Mouse (Mus musculus) embryonic facial prominence, embryonic 12.5 days (tissue): ENCODE data around the gene Gli1. TPM values are rescaled to one million over a fixed set of nuclear protein-coding genes. Genes with fewer than 3 reads are reported as not detected.

Experiments
- ATAC-seq: fragments of 200-750 bp; cut with Nextera tagmentation; 2 replicates; pipeline ENCODE4 v1.8.0; 2017; ENCODE audit not compliant: insufficient number of reproducible peaks, insufficient read depth, low FRiP score, low TSS enrichment
- H3K27ac ChIP-seq: fragments of 300-500 bp; sonication (generic); 2 replicates; pipeline ENCODE4 v1.5.1; 2016; ENCODE audit warnings: mild to moderate bottlenecking
- H3K27me3 ChIP-seq: fragments of 300-500 bp; sonication (generic); 2 replicates; pipeline ENCODE4 v1.6.1; 2016; ENCODE audit warnings: mild to moderate bottlenecking, moderate library complexity
- H3K36me3 ChIP-seq: fragments of 300-500 bp; sonication (generic); 2 replicates; pipeline ENCODE4 v1.6.1; 2016; ENCODE audit warnings: mild to moderate bottlenecking
- H3K4me1 ChIP-seq: fragments of 300-500 bp; sonication (generic); 2 replicates; pipeline ENCODE4 v1.6.1; 2016
- H3K4me2 ChIP-seq: fragments of 300-500 bp; sonication (generic); replicated peaks from 2 replicates; pipeline ENCODE4 v1.6.1; 2016; ENCODE audit warnings: mild to moderate bottlenecking, moderate library complexity
- H3K4me3 ChIP-seq: fragments of 300-500 bp; sonication (generic); 2 replicates; pipeline ENCODE4 v1.5.1; 2016; ENCODE audit warnings: mild to moderate bottlenecking
- H3K9ac ChIP-seq: fragments of 300-500 bp; sonication (generic); 2 replicates; pipeline ENCODE4 v1.6.1; 2016; ENCODE audit warnings: mild to moderate bottlenecking, moderate library complexity
- H3K9me3 ChIP-seq: fragments of 300-500 bp; sonication (generic); 2 replicates; pipeline ENCODE4 v1.6.1; 2016; ENCODE audit warnings: mild to moderate bottlenecking, moderate library complexity
- WGBS: fragments of 180-500 bp; shearing (Covaris S2); methylation state at CpG from one replicate; pipeline ENCODE4 v1.1.7; 2016; 5-methylcytosine and 5-hydroxymethylcytosine counted together
- polyA plus RNA-seq: library from polyadenylated mRNA; unstranded; fragments of >200 nt; fragmentation: Nextera tagmentation; extraction: Ambion mirVana; gene quantifications from 2 replicates; pipeline ENCODE4 v1.2.1, GENCODE M21; 2016

The Gli1 gene
- polyA plus RNA-seq, 1 experiment from 2014 or later = 15.5 TPM

GRCm38 (mm10) chr10:127288800-127289572, 52.8 kb downstream of the Gli1 start, which contains the start of gene Mbd6:
Gene Mbd6 (minus strand): TSS chr10:127289018.
- no peaks in the 10 kb centered on the region for H3K27me3 ChIP-seq
- peak within 1 kb of the TSS; percentile 63 for H3K4me3 ChIP-seq
- H3K9ac ChIP-seq = peak within 1 kb of the TSS; percentile 78
- H3K27ac ChIP-seq = peak within 1 kb of the TSS; percentile 99
- H3K4me2 ChIP-seq = peak within 1 kb of the TSS; percentile 91
- H3K4me1 ChIP-seq = peaks cover 63% of the 10 kb centered on the region
- ATAC-seq = peak; percentile 1; the same call in 1 of the 2 replicates
- under 1% methylated on average over 49 of the region's 65 CpGs for WGBS
- H3K36me3 ChIP-seq = peaks cover 45% of the 10 kb centered on the region
- no peaks in the 10 kb centered on the region for H3K9me3 ChIP-seq

DNA sequence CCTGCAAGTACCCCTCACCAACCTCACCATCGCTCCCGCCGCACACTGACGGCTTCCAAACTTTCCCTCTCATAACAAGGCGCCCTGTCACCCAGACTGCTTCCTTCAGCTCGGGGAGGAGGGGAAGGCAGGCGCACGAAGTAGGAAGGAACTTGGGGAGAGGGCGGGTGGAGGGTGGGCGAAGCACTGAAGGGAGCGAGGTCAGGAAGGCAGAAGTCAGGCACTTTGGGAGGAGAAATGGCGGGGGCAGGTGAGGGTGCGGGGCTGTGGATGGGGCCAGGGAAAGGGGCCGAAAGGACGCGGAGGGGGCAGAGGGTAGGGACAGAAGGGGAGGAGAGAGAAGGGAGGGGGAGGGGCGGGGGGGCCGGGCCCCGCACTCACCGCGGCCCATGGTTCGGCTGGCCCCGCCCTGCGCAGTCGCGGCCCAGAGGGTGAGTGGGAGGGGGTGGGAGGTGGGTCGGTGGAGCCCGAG, 53.4 kb downstream of the Gli1 start:
- Histone ChIP-seq H3K9ac (peak overlapping the region; percentile 78), H3K27ac (peak overlapping the region; percentile 99), H3K4me3 (peak overlapping the region; percentile 63), H3K9me3 (no peaks in the 10 kb centered on the region), H3K4me2 (peak overlapping the region; percentile 91), H3K4me1 (peaks cover 62% of the 10 kb centered on the region), H3K27me3 (no peaks in the 10 kb centered on the region), H3K36me3 (peaks cover 45% of the 10 kb centered on the region)
- WGBS = under 1% methylated on average over 13 of the region's 28 CpGs
- ATAC-seq = peak; percentile 6; the same call in 1 of the 2 replicates

DNA sequence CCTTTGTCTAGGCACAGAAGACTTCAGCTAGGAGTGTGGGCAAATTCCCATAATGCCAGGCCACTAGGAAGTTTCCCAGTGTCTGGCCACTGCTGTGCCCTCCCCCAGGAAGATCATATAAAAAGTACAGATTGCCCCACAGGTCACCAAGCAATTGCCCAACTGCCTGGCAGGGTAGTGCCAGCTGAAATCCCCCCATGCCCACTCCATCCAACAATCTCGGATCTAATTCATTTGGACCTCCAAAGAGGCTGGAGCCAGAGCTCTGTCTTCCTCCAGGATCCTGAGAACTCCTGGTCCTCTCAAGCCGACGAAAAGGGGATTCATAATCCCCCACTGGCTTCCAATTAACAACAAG, 53.9 kb downstream of the Gli1 start:
- peak overlapping the region; percentile 99 for H3K27ac ChIP-seq
- ATAC-seq = no peak
- peaks cover 58% of the 10 kb centered on the region for H3K4me1 ChIP-seq
- peak overlapping the region; percentile 91 for H3K4me2 ChIP-seq
- 1% methylated on average over 3 of the region's 3 CpGs for WGBS
- H3K36me3 ChIP-seq = peaks cover 45% of the 10 kb centered on the region
- H3K9me3 ChIP-seq = no peaks in the 10 kb centered on the region
- peak overlapping the region; percentile 78 for H3K9ac ChIP-seq
- H3K27me3 ChIP-seq = no peaks in the 10 kb centered on the region
- peak overlapping the region; percentile 63 for H3K4me3 ChIP-seq

- Histone ChIP-seq H3K4me1 (peaks cover 56% of the 10 kb centered on the region), H3K36me3 (peaks cover 48% of the 10 kb centered on the region), H3K4me2 (peak overlapping the region; percentile 91), H3K9me3 (no peaks in the 10 kb centered on the region), H3K4me3 (peak overlapping the region; percentile 63), H3K9ac (peak overlapping the region; percentile 78), H3K27me3 (no peaks in the 10 kb centered on the region), H3K27ac (peak overlapping the region; percentile 99; the same call in 1 of the 2 replicates)
- no peak for ATAC-seq
- WGBS = 83% methylated on average over 15 of the region's 15 CpGs
Measured at GRCm38 (mm10) chr10:127287271-127287935, 54.4 kb downstream of the Gli1 start.

- ATAC-seq = no peak
- Histone ChIP-seq H3K36me3 (peaks cover 55% of the 10 kb centered on the region), H3K4me3 (peak overlapping the region; percentile 63), H3K4me1 (peaks cover 50% of the 10 kb centered on the region), H3K4me2 (peak overlapping the region; percentile 91; the same call in 1 of the 2 replicates), H3K9me3 (no peaks in the 10 kb centered on the region), H3K27me3 (no peaks in the 10 kb centered on the region), H3K27ac (no peak overlapping the region), H3K9ac (no peak overlapping the region; the same call in 1 of the 2 replicates)
- WGBS = 55% methylated on average over 7 of the region's 7 CpGs
Measured at GRCm38 (mm10) chr10:127286730-127287129, 55.0 kb downstream of the Gli1 start.

GRCm38 (mm10) chr10:127286194-127286593, 55.6 kb downstream of the Gli1 start:
- WGBS = 70% methylated on average over 7 of the region's 7 CpGs
- Histone ChIP-seq H3K4me3 (no peak overlapping the region), H3K4me2 (0 out of 2 replicates have a peak overlapping the region, but pooled peaks have one; percentile 91), H3K4me1 (peaks cover 44% of the 10 kb centered on the region), H3K27me3 (no peaks in the 10 kb centered on the region), H3K27ac (no peak overlapping the region), H3K9ac (peak overlapping the region; percentile 34; the same call in 1 of the 2 replicates), H3K9me3 (no peaks in the 10 kb centered on the region), H3K36me3 (peaks cover 60% of the 10 kb centered on the region)
- ATAC-seq = no peak

DNA sequence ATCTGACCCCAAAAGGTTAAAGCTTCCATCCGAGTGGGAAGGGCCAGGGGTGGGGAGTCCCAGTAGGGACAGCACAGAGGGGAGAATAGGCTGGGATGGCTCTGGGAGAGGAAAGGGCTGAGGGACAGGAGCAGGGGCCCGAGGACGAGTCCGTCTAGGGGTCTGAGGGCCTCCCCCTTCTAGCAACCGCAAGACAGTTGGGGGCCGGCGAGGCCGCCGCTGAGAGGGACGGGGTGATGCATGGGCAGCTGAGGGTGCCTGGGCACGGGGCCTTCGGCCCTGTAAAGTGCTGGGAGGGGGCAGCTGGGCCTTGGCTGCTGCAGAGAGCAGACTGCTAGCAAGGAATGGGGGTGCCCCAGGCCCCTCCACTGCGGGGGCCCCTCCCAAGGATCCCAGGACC, 56.1 kb downstream of the Gli1 start:
- H3K9ac ChIP-seq = peak overlapping the region; percentile 34
- WGBS = 72% methylated on average over 13 of the region's 13 CpGs
- peaks cover 44% of the 10 kb centered on the region for H3K4me1 ChIP-seq
- H3K4me3 ChIP-seq = no peak overlapping the region
- no peaks in the 10 kb centered on the region for H3K9me3 ChIP-seq
- no peak overlapping the region for H3K4me2 ChIP-seq
- H3K36me3 ChIP-seq = peaks cover 66% of the 10 kb centered on the region
- ATAC-seq = no peak
- H3K27ac ChIP-seq = no peak overlapping the region; the same call in 1 of the 2 replicates
- H3K27me3 ChIP-seq = no peaks in the 10 kb centered on the region

- H3K27me3 ChIP-seq = no peaks in the 10 kb centered on the region
- peak overlapping the region; percentile 34; the same call in 1 of the 2 replicates for H3K9ac ChIP-seq
- 68% methylated on average over 11 of the region's 11 CpGs for WGBS
- no peaks in the 10 kb centered on the region for H3K9me3 ChIP-seq
- H3K36me3 ChIP-seq = peaks cover 71% of the 10 kb centered on the region
- no peak overlapping the region for H3K4me2 ChIP-seq
- ATAC-seq = no peak
- H3K4me1 ChIP-seq = peaks cover 43% of the 10 kb centered on the region
- H3K4me3 ChIP-seq = no peak overlapping the region
- H3K27ac ChIP-seq = peak overlapping the region; percentile 48; the same call in 1 of the 2 replicates
Measured at GRCm38 (mm10) chr10:127284724-127285500, 56.9 kb downstream of the Gli1 start.

DNA sequence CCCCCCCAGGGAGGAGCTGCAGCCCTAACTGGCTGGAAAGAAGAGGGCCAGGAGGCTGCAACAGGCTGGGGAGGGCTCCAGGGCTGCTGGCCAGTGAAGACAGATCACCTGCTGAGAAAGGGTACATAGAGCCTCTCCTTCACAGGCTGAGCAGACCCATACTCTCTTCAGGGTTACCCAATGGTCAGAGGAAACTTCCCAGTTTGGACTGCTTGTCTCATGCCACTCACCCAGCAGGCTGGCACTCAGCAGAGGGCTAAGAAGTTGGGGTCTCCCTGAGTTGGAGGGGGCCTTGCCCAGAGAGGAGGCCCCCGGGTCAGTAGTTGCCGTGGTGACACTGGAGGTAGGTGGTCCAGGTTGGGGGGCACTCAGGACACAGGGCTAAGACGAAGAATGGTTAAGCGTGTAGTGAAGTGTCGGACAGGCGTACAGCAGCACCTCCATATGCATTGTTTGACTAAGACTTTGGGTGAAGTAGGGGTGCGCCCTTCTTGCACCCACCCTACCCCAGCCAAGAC, 57.6 kb downstream of the Gli1 start:
- Histone ChIP-seq H3K9me3 (no peaks in the 10 kb centered on the region), H3K27me3 (no peaks in the 10 kb centered on the region), H3K9ac (0 out of 2 replicates have a peak overlapping the region, but pooled peaks have one; percentile 34), H3K36me3 (peaks cover 78% of the 10 kb centered on the region), H3K4me2 (no peak overlapping the region), H3K27ac (peak overlapping the region; percentile 48; the same call in 1 of the 2 replicates), H3K4me3 (no peak overlapping the region), H3K4me1 (peaks cover 37% of the 10 kb centered on the region)
- ATAC-seq = no peak
- WGBS = 93% methylated on average over 7 of the region's 7 CpGs

GRCm38 (mm10) chr10:127282620-127283215, 59.1 kb downstream of the Gli1 start:
- H3K4me1 ChIP-seq = peaks cover 34% of the 10 kb centered on the region
- H3K9me3 ChIP-seq = no peaks in the 10 kb centered on the region
- H3K9ac ChIP-seq = no peak overlapping the region
- no peak overlapping the region for H3K4me2 ChIP-seq
- no peak overlapping the region for H3K27ac ChIP-seq
- no peak for ATAC-seq
- no peak overlapping the region for H3K4me3 ChIP-seq
- WGBS = 80% methylated on average over 13 of the region's 13 CpGs
- H3K27me3 ChIP-seq = no peaks in the 10 kb centered on the region
- H3K36me3 ChIP-seq = peaks cover 92% of the 10 kb centered on the region

- 85% methylated on average over 8 of the region's 8 CpGs for WGBS
- Histone ChIP-seq H3K9ac (no peak overlapping the region), H3K36me3 (peaks cover 97% of the 10 kb centered on the region)
Measured at GRCm38 (mm10) chr10:127281316-127281715, 60.5 kb downstream of the Gli1 start.

More at GRCm38 (mm10) chr10:127281316-127281715, 60.5 kb downstream of the Gli1 start:
- Histone ChIP-seq H3K9me3 (no peaks in the 10 kb centered on the region), H3K4me2 (no peak overlapping the region), H3K4me3 (no peak overlapping the region), H3K27ac (no peak overlapping the region), H3K4me1 (peaks cover 20% of the 10 kb centered on the region), H3K27me3 (no peaks in the 10 kb centered on the region)
- no peak for ATAC-seq
